Mouse (Mus musculus) megakaryocyte-erythroid progenitor cell, adult 5-6 weeks (primary cell): ENCODE measurements around the gene Prkar2b. TPM values are rescaled to one million over a fixed set of nuclear protein-coding genes. Genes with fewer than 3 reads are reported as not detected.
A peak's percentile ranks its signal among the peaks of the same experiment; 100 is the strongest.

Experiments
- ATAC-seq: replicated peaks from 2 replicates; pipeline ENCODE4 v1.8.0; 2016; ENCODE audit warnings: mild to moderate bottlenecking, inconsistent platforms; ENCODE audit not compliant: severe bottlenecking, poor library complexity, low FRiP score, low TSS enrichment
- total RNA-seq, 2 experiments: library from RNA; stranded (forward) in 1 of 2; stranded (reverse) in 1 of 2; fragments of 200-1000, 215-1000 nt in 1 of 2; fragments of >200 nt in 1 of 2; fragmentation: Nextera tagmentation in 1 of 2; gene quantifications; 2 replicates each; pipeline ENCODE4 v1.2.3; 2014 to 2017

Gene Prkar2b
- total RNA-seq, 2 experiments from 2014 or later: 110 to 158 TPM

- ATAC-seq: no peak
These were observed 122.6 kb downstream of the Prkar2b start for GRCm38 (mm10) chr12:31938391-31938997.

DNA sequence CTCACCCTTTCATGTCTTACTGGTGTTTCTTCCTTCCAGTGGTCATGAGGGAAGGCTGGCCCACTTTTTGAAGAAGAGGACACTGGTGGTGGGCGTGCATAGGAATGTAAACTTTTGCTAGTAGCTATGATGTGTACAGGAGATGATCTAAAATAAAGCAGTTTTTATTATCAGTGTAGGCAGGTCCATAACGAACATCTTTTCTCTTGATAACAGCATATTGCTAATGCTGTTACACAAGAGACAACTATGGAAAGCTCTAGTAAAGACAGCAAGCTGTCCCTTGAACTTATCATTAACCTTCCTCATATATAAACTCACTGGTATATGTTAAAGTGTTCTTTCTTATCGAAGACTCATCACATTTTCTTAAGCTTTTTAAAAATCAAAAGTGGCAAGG is 123.5 kb downstream of the Prkar2b start:
- peak; percentile 61; the same call in 1 of the 2 replicates for ATAC-seq

GRCm38 (mm10) chr12:31936657-31937300 is 124.3 kb downstream of the Prkar2b start:
- ATAC-seq: no peak

- ATAC-seq: no peak
These were observed 129.3 kb downstream of the Prkar2b start for GRCm38 (mm10) chr12:31931818-31932217.

DNA sequence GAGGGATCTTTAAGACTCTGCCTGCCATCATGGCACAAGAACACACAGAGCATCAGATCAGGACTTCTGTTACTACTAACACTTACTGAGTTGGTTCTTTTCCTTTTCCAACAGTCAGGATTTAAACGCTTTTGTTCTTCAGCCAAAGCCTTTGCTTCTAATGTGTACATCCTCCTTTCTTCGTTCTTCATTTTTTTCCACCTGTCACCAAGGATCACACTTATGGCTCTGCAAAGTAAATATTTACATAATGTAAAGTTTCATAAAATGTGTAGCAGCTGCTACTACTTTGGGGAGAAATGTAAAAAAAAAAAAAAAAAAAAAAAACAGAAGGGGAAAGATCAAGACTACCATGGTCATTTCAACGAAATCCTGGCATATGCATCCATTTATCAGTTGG is 132.6 kb downstream of the Prkar2b start:
- no peak for ATAC-seq

- ATAC-seq: peak; percentile 85
These were observed 134.4 kb downstream of the Prkar2b start for GRCm38 (mm10) chr12:31926661-31927061.

DNA sequence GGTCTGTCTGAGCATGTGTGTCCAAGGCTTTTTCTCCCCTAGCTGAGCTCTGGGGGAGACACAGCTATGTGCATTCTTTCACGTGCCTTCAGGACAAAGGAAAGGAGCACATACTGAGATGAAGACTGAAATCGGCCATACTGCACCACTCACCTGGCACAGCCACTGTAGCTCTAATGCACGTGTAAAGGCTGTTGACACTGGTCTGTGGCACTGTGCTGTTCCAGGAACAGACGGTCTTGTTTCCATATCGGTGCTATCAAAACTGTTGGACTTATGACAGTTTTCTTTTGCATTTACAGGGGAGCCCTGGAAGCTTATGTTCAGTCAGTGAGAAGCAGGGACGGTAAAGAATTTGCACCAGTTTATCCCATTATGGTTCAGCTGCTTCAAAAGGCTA is 135.8 kb downstream of the Prkar2b start:
- no peak for ATAC-seq

DNA sequence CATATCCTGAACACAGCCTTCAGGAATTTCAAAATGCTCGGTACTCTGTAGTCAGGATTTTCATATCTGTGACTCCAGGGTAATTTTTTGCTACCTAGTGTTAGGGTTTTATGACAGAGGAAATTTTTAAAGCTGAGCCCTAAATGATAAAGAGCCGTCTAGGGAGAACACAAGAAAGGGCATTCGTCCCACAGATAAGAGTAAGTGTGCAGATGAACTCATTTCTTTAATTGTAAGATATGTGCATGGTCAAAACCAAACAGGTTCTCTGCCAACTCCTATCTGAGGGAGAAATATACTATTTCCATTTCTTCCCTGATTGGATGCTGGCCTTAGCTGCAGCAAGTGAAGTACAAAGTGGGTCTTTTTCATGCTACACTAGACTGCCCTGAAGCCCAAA is 137.0 kb downstream of the Prkar2b start:
- ATAC-seq: peak; percentile 66

DNA sequence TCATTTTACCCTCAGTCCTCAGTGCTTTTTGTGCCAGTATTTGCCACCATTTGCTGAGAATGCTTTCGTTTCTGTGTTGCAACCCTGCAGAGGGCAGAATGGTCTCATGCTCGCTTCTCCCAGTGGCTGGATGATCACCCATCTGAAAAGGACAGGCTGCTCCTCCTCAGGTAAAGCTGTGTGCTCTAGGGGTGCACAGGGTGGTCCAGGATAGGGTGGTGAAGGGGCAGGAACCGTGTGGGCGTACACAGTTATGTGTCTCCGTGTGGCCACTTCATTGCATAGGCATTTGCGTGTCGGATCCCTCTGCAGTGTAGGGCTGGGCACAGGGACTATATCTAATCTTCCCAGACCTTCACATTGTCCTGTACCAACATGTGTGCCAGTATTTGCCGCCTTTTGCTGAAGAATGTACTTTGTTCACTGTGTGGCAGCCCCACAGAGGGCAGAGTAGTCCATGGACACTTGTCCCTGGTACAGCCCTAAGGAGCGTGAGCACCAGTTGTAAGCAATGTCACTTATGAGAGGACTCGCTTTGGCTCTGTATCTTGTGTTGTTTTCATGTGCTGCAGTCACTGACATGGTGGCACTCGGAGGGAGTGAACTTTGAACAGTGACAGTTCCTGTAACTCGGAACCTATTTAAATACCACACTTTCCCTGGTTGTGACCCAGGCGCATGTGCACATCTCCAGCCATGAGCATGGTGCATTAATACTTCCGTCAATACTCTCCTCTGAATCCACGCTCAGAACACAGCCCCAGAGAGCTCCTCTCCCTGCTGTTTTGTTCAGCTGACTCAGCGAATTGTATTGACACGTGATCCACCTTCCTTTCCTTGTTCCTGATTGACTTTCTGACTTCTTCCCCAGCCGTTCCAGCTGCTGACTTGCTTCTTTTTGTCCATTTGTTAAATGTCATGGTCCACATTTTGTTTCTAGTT is 140.4 kb downstream of the Prkar2b start:
- ATAC-seq: peak; percentile 35

- peak; percentile 96 for ATAC-seq
These were observed 143.9 kb downstream of the Prkar2b start for GRCm38 (mm10) chr12:31917245-31917644.

- ATAC-seq: no peak
These were observed 144.4 kb downstream of the Prkar2b start for GRCm38 (mm10) chr12:31916691-31917090.

- no peak for ATAC-seq
These were observed 147.5 kb downstream of the Prkar2b start for GRCm38 (mm10) chr12:31913614-31914013.

DNA sequence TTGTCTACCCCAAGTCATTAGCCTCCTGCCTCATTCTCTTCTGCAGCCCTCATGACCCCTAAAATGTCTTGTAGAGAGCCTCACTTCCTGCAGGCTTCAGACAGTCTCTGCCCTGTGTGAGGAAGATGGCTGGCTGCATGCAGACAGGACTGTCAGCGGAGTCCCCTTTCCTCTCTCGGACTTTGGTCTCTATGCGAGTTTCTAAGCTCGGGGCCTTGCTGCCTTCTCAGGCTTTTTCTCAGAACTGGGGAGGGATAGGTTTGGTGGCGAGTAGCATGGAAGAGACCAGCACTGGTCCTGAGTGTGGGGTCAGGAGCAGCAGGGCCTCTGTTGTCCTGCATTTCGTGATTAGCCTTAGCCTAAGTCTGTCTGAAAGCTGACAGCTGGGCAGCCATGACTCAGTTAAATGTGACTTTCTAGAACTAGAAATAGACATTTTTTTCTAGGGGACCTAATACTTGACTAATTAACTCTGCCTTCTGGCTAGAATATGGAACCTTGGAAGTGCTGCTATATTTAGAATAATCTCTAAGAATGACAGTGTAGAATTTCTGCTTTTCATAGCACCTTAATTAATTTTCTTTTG is 148.0 kb downstream of the Prkar2b start:
- no peak for ATAC-seq

Other genes starting within 250 kb of the Prkar2b start
- 34.8 and 37.9 TPM in 2 replicates for gene Hbp1, start 110.8 kb downstream of the Prkar2b start, total RNA-seq (2014; fragmentation: Nextera tagmentation)
- 39.8 and 50.5 TPM in 2 replicates for gene Hbp1, start 110.8 kb downstream of the Prkar2b start, total RNA-seq (2017)
- gene Pik3cg, start 147.4 kb upstream of the Prkar2b start, total RNA-seq (2014; fragmentation: Nextera tagmentation): 14.2 and 24.4 TPM in 2 replicates
- gene Pik3cg, start 147.4 kb upstream of the Prkar2b start, total RNA-seq (2017): 12.0 and 16.1 TPM in 2 replicates